Mouse (Mus musculus) erythroblast, embryonic 14.5 days (primary cell): ENCODE data around the gene Phrf1.

Experiments
- GATA1 ChIP-seq: IDR thresholded peaks from 2 replicates; pipeline ENCODE4 v1.6.1; 2012; ENCODE audit warnings: low read length, inconsistent platforms, mixed read lengths
- TAL1 ChIP-seq: IDR thresholded peaks from 3 replicates; pipeline ENCODE4 v1.6.1; 2012; ENCODE audit warnings: low read length, inconsistent platforms, mixed read lengths

DNA sequence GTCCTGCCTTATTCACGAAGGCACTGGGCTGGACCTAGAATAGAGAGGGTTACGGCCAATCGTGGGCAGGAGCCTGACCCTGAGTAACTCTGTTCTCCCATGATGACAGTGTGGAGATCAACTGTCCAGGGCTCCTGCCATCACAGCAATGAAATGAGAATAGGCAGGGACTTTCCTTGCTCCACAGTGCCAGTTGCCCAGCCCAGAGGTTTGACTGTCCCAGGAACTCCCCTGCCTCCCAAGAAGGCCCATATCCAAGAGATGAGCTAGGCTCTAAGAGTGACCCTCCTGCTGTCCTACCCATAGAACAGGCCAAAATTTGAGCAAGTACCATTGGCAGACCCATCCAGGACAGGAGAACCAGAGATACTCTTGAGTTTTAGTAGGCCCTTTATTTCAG, 39.9 kb upstream of the Phrf1 start:
- no peak for TF ChIP-seq TAL1
- TF ChIP-seq GATA1, result no peak
